In the genomic region with DNA sequence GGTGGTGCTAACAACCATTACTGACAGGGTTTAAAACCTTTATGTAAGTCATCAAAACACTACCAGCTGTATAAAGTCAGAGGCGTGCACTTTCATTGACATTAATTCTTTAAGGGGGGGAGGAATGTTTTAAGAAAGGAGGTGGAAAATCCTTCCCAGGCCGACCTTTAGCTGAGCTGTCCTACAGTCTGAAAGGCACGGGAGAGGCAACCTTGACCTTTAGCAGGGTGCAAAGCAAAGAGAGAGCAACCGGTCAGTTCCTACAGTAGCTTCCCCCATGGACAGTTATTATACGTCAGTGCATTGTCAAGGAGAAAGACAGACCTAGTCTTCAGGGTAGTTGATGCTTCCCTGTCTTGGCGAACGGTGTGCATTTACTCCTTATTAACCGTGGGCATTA, we compare ENCODE assay signal across 20 mouse cellular contexts.
DNase-seq lines count a peak whose midpoint lies in the region.
"Had no signal": no experiment of that assay in that cellular context is flagged by ENCODE, and none has a peak within 500 bp of the region (broad histone marks: within the 10 kb centered on the region; RNA-seq: fewer than 3 reads in every experiment).

No protein-coding gene starts in this region.

- peaks cover 18% of the 10 kb centered on the region for H3K4me1 ChIP-seq in midbrain, embryonic 10.5 days
- H3K4me1 ChIP-seq: intestine, embryonic 15.5 days had no signal

- peaks cover 21% of the 10 kb centered on the region for H3K36me3 ChIP-seq in midbrain, embryonic 10.5 days
- H3K36me3 ChIP-seq: embryonic facial prominence, embryonic 13.5 days; heart, embryonic 13.5 days; intestine, embryonic 15.5 days; kidney, embryonic 15.5 days had no signal

- 59% methylated on average over 8 of the region's 8 CpGs for WGBS in midbrain, embryonic 10.5 days

- DNase-seq in embryo, embryonic 11 days, result peak; percentile 23
- no peak for DNase-seq in embryo, embryonic 9.5 days (ENCODE audit: extremely low spot score)
- DNase-seq in R1 (ENCODE audit: low read depth, low spot score), result peak; percentile 23
- DNase-seq in adrenal gland, adult 8-10 months, result peak; percentile 22
- peak; percentile 60 for DNase-seq in adrenal gland, postnatal 36 days
- no peak for DNase-seq in midbrain, embryonic 10.5 days (ENCODE audit: low spot score)
- DNase-seq in cerebellum, adult 11-12 months, result no peak
- DNase-seq: cerebellum, adult 11 months; cerebellum, adult 9-10 months; cerebellum, postnatal 36 days; forebrain, postnatal 0 days; gastrocnemius, postnatal 14 days; kidney, adult 2 months had no signal

- no peak overlapping the region for H3K27ac ChIP-seq in midbrain, embryonic 10.5 days (replicated peaks)
- H3K27ac ChIP-seq: embryonic facial prominence, embryonic 13.5 days; forebrain, embryonic 13.5 days; heart, embryonic 13.5 days; hindbrain, embryonic 14.5 days; intestine, embryonic 15.5 days; kidney, embryonic 15.5 days had no signal

- no peaks in the 10 kb centered on the region for H3K9me3 ChIP-seq in midbrain, embryonic 10.5 days (replicated peaks)
- H3K9me3 ChIP-seq: embryonic facial prominence, embryonic 13.5 days; forebrain, embryonic 13.5 days; heart, embryonic 13.5 days; intestine, embryonic 15.5 days; kidney, embryonic 15.5 days had no signal

- H3K27me3 ChIP-seq in midbrain, embryonic 10.5 days (ENCODE audit: low read depth, poor library complexity, severe bottlenecking), result no peaks in the 10 kb centered on the region
- H3K27me3 ChIP-seq: CH12.LX; forebrain, embryonic 13.5 days; heart, embryonic 13.5 days; intestine, embryonic 15.5 days; kidney, embryonic 15.5 days had no signal

- no peak overlapping the region for H3K4me3 ChIP-seq in midbrain, embryonic 10.5 days
- H3K4me3 ChIP-seq: embryonic facial prominence, embryonic 13.5 days; forebrain, embryonic 13.5 days; heart, embryonic 13.5 days; intestine, embryonic 15.5 days; kidney, embryonic 15.5 days had no signal

Comparison
In these comparisons a context has a peak if more than half of its experiments do, and no peak if none do; other contexts are left out.
1. DNase-seq: peak in embryo, embryonic 11 days (single experiment), R1 (single experiment), adrenal gland, adult 8-10 months (single experiment) and adrenal gland, postnatal 36 days (2 of 2); none in embryo, embryonic 9.5 days (single experiment), midbrain, embryonic 10.5 days (single experiment) and cerebellum, adult 11-12 months (single experiment).